In the genomic region with DNA sequence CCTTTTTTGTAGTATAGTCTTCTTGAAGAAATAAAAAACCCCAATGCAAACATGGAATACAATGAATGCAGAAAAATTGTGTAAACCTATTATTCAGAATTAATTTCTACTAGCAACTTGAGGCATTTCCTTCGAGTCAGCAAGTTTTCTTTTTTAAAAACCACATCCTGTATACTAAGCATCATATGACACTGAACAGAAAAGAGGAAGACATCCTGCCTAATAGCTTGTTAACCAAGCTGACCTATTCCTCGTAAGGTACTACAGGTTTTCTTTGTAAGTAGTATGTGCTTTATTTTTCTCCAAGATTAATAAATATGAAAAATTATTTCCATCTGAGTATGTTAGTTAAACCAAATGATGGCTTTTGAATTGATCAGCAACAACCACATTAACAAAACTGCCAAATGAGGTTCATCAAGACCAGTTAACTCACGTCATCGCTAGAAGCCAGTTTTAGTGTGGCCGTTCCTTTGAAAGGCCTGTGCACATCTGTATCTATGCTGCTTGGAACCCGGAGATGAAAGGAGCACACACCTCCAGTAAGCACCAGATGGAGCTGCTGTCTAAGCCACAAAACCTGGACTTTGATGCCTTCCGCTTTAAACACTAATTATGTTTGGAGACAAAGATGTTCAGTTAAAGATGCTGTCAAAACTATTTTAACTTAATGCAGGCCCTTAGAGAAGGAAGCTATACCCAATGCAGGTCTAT, we compare ENCODE assay signal across 8 mouse cellular contexts.
DNase-seq lines count a peak whose midpoint lies in the region; ATAC-seq and TF ChIP-seq lines count a peak whose summit lies in the region.

No protein-coding gene starts in this region.

- TF ChIP-seq POLR2A in myocyte (IDR thresholded peaks at IDR 0.05; ENCODE audit: insufficient read length, low read depth), result no peak

- peak; percentile 55 for DNase-seq in kidney, adult 18-20 months
- peak; percentile 10 for DNase-seq in MEL-GATA-1-ER (ENCODE audit: extremely low read depth, low read depth)
- peak; percentile 63 to 64 for DNase-seq in cerebellum, postnatal 25 days
- DNase-seq in heart, postnatal 10 days, result peak; percentile 65 to 72
- peak; percentile 41 to 44 for DNase-seq in left cerebral cortex, adult 18-20 months (ENCODE audit: low spot score in 2 of 2)
- DNase-seq in spleen, postnatal 4 days (ENCODE audit: low spot score in 2 of 2), result no peak

- intact Hi-C loops in heart, postnatal 10 days (cut with DNase I), result loop anchor here (1.0 to 10.0 kb wide), 3 partner anchors 242 to 370 kb away; no protein-coding TSS in a partner anchor

- no peak overlapping the region for H3K27ac ChIP-seq in kidney, embryonic 16.5 days (ENCODE audit: low read length)

- H3K4me2 ChIP-seq in kidney, embryonic 16.5 days (replicated peaks; ENCODE audit: low read depth, low read length), result no peak overlapping the region
- H3K4me2 ChIP-seq in myocyte (ENCODE audit: low read depth), result peak overlapping the region; percentile 63

- ATAC-seq in kidney, embryonic 16.5 days (ENCODE audit: low FRiP score, low TSS enrichment), result no peak

- peaks cover 6% of the 10 kb centered on the region for H3K9me3 ChIP-seq in kidney, embryonic 16.5 days (ENCODE audit: low read length)

- H3ac ChIP-seq in myocyte (ENCODE audit: control insufficient read depth, insufficient read length), result no peak overlapping the region

- H3K27me3 ChIP-seq in kidney, embryonic 16.5 days (ENCODE audit: insufficient read depth, low read length), result no peaks in the 10 kb centered on the region
- no peaks in the 10 kb centered on the region for H3K27me3 ChIP-seq in myocyte (ENCODE audit: control insufficient read depth, insufficient read depth, insufficient read length)

- H3K36me3 ChIP-seq in kidney, embryonic 16.5 days (ENCODE audit: insufficient read depth, low read length), result 0 out of 2 replicates have a peak, but pooled peaks cover 2% of the 10 kb centered on the region
- no peaks in the 10 kb centered on the region for H3K36me3 ChIP-seq in myocyte (ENCODE audit: control insufficient read depth, insufficient read depth)

- 48% methylated on average over 7 of the region's 7 CpGs for WGBS in kidney, embryonic 16.5 days

- H3K4me1 ChIP-seq in kidney, embryonic 16.5 days (ENCODE audit: insufficient read depth, low read length), result no peaks in the 10 kb centered on the region

- H3K4me3 ChIP-seq in kidney, embryonic 16.5 days (ENCODE audit: low read length), result no peak overlapping the region
- no peak overlapping the region for H3K4me3 ChIP-seq in myocyte

- peaks cover 21% of the 10 kb centered on the region for H3K79me2 ChIP-seq in myocyte (ENCODE audit: control insufficient read depth, insufficient read depth)

- H3K9ac ChIP-seq in kidney, embryonic 16.5 days (replicated peaks; ENCODE audit: low read length), result no peak overlapping the region

TF ChIP-seq in myocyte, 11 proteins besides CTCF, POLR2A, EP300 and RAD21:
- TF ChIP-seq CEBPB (IDR thresholded peaks at IDR 0.05; ENCODE audit: insufficient read depth, poor library complexity, severe bottlenecking), result no peak
- TF ChIP-seq MAX (IDR thresholded peaks at IDR 0.05; ENCODE audit: low read depth), result no peak
- peak; percentile 18 for TF ChIP-seq USF1 (IDR thresholded peaks at IDR 0.05; ENCODE audit: low read depth)
- no peak for TF ChIP-seq SRF (IDR thresholded peaks at IDR 0.05; ENCODE audit: control insufficient read depth, insufficient read length, low read depth)
TF ChIP-seq in myocyte: peak in this region for 1.

Comparison
In these comparisons a context has a peak if more than half of its experiments do, and no peak if none do; other contexts are left out.
1. DNase-seq: peak in kidney, adult 18-20 months (single experiment), MEL-GATA-1-ER (single experiment), cerebellum, postnatal 25 days (2 of 2), heart, postnatal 10 days (2 of 2) and left cerebral cortex, adult 18-20 months (2 of 2); none in spleen, postnatal 4 days (0 of 2).